Mouse (Mus musculus): ENCODE measurements around the gene Thada. TPM values are rescaled to one million over a fixed set of nuclear protein-coding genes. Genes with fewer than 3 reads are reported as not detected.

Thada gene
- polyA plus RNA-seq, 2 experiments: 9.1 to 9.7 TPM

GRCm38 (mm10) chr17:84265480-84266130, 200.4 kb downstream of the Thada start:
- H3K9me3 ChIP-seq (ENCODE audit: control insufficient read depth, low read length): no peaks in the 10 kb centered on the region
- 67% methylated on average over 5 of the region's 5 CpGs for WGBS

GRCm38 (mm10) chr17:84264305-84264704, 201.7 kb downstream of the Thada start:
- Histone ChIP-seq H3K4me1 (ENCODE audit: control insufficient read depth, insufficient read depth, low read length) (peaks cover 34% of the 10 kb centered on the region), H3K9me3 (ENCODE audit: control insufficient read depth, low read length) (no peaks in the 10 kb centered on the region), H3K9ac (ENCODE audit: low read depth, low read length, severe bottlenecking) (no peak overlapping the region), H3K4me2 (replicated peaks; ENCODE audit: low read depth, low read length, severe bottlenecking) (no peak overlapping the region), H3K4me3 (replicated peaks; ENCODE audit: low read length) (no peak overlapping the region), H3K36me3 (ENCODE audit: control insufficient read depth, insufficient read depth, low read length) (no peaks in the 10 kb centered on the region), H3K27ac (replicated peaks; ENCODE audit: low read depth, low read length) (peak overlapping the region; percentile 56), H3K27me3 (ENCODE audit: control insufficient read depth, insufficient read depth, low read length) (no peaks in the 10 kb centered on the region)
- no peak for DNase-seq (ENCODE audit: low spot score)
- 77% methylated on average over 6 of the region's 6 CpGs for WGBS
- ATAC-seq (ENCODE audit: low FRiP score, low read depth): no peak
- TF ChIP-seq POLR2A (IDR thresholded peaks at IDR 0.05; ENCODE audit: borderline replicate concordance, extremely low read depth, insufficient read depth, insufficient read length): no peak

More at GRCm38 (mm10) chr17:84265480-84266130, 200.4 kb downstream of the Thada start:
- H3K36me3 ChIP-seq (ENCODE audit: control insufficient read depth, insufficient read depth, low read length): no peaks in the 10 kb centered on the region
- ATAC-seq (ENCODE audit: low FRiP score, low read depth) (no peak), DNase-seq (ENCODE audit: low spot score) (no peak)
- no peaks in the 10 kb centered on the region for H3K27me3 ChIP-seq (ENCODE audit: control insufficient read depth, insufficient read depth, low read length)
- TF ChIP-seq POLR2A (IDR thresholded peaks at IDR 0.05; ENCODE audit: borderline replicate concordance, extremely low read depth, insufficient read depth, insufficient read length): no peak
- no peak overlapping the region for H3K27ac ChIP-seq (replicated peaks; ENCODE audit: low read depth, low read length)
- H3K4me3 ChIP-seq (replicated peaks; ENCODE audit: low read length): no peak overlapping the region
- peaks cover 28% of the 10 kb centered on the region for H3K4me1 ChIP-seq (ENCODE audit: control insufficient read depth, insufficient read depth, low read length)
- H3K4me2 ChIP-seq (replicated peaks; ENCODE audit: low read depth, low read length, severe bottlenecking): no peak overlapping the region
- no peak overlapping the region for H3K9ac ChIP-seq (ENCODE audit: low read depth, low read length, severe bottlenecking)

- Histone ChIP-seq H3K36me3 (ENCODE audit: control insufficient read depth, insufficient read depth, low read length) (no peaks in the 10 kb centered on the region), H3K4me2 (replicated peaks; ENCODE audit: low read depth, low read length, severe bottlenecking) (no peak overlapping the region), H3K4me1 (ENCODE audit: control insufficient read depth, insufficient read depth, low read length) (peaks cover 40% of the 10 kb centered on the region), H3K4me3 (replicated peaks; ENCODE audit: low read length) (no peak overlapping the region), H3K27me3 (ENCODE audit: control insufficient read depth, insufficient read depth, low read length) (no peaks in the 10 kb centered on the region), H3K9ac (ENCODE audit: low read depth, low read length, severe bottlenecking) (no peak overlapping the region), H3K27ac (replicated peaks; ENCODE audit: low read depth, low read length) (no peak overlapping the region), H3K9me3 (ENCODE audit: control insufficient read depth, low read length) (no peaks in the 10 kb centered on the region)
- TF ChIP-seq POLR2A (IDR thresholded peaks at IDR 0.05; ENCODE audit: borderline replicate concordance, extremely low read depth, insufficient read depth, insufficient read length): no peak
- ATAC-seq (ENCODE audit: low FRiP score, low read depth) (no peak), DNase-seq (ENCODE audit: low spot score) (no peak)
- WGBS: 70% methylated on average over 5 of the region's 5 CpGs
These were observed 202.4 kb downstream of the Thada start for GRCm38 (mm10) chr17:84263591-84263990.

- Histone ChIP-seq H3K4me3 (replicated peaks; ENCODE audit: low read length) (no peak overlapping the region), H3K9me3 (ENCODE audit: control insufficient read depth, low read length) (no peaks in the 10 kb centered on the region), H3K4me1 (ENCODE audit: control insufficient read depth, insufficient read depth, low read length) (peaks cover 51% of the 10 kb centered on the region), H3K36me3 (ENCODE audit: control insufficient read depth, insufficient read depth, low read length) (no peaks in the 10 kb centered on the region), H3K4me2 (replicated peaks; ENCODE audit: low read depth, low read length, severe bottlenecking) (no peak overlapping the region), H3K27me3 (ENCODE audit: control insufficient read depth, insufficient read depth, low read length) (no peaks in the 10 kb centered on the region), H3K9ac (ENCODE audit: low read depth, low read length, severe bottlenecking) (no peak overlapping the region), H3K27ac (replicated peaks; ENCODE audit: low read depth, low read length) (no peak overlapping the region)
- ATAC-seq (ENCODE audit: low FRiP score, low read depth): no peak
- DNase-seq (ENCODE audit: low spot score): no peak
- TF ChIP-seq POLR2A (IDR thresholded peaks at IDR 0.05; ENCODE audit: borderline replicate concordance, extremely low read depth, insufficient read depth, insufficient read length): no peak
- WGBS: 92% methylated on average over 9 of the region's 9 CpGs
These were observed 203.6 kb downstream of the Thada start for GRCm38 (mm10) chr17:84262325-84262979.

GRCm38 (mm10) chr17:84261010-84261409, 205.0 kb downstream of the Thada start:
- no peak overlapping the region for H3K4me2 ChIP-seq (replicated peaks; ENCODE audit: low read depth, low read length, severe bottlenecking)
- no peak overlapping the region for H3K27ac ChIP-seq (replicated peaks; ENCODE audit: low read depth, low read length)
- no peaks in the 10 kb centered on the region for H3K9me3 ChIP-seq (ENCODE audit: control insufficient read depth, low read length)
- no peak for TF ChIP-seq POLR2A (IDR thresholded peaks at IDR 0.05; ENCODE audit: borderline replicate concordance, extremely low read depth, insufficient read depth, insufficient read length)
- no peak for ATAC-seq (ENCODE audit: low FRiP score, low read depth)
- no peak overlapping the region for H3K4me3 ChIP-seq (replicated peaks; ENCODE audit: low read length)
- no peaks in the 10 kb centered on the region for H3K36me3 ChIP-seq (ENCODE audit: control insufficient read depth, insufficient read depth, low read length)
- H3K27me3 ChIP-seq (ENCODE audit: control insufficient read depth, insufficient read depth, low read length): no peaks in the 10 kb centered on the region
- H3K4me1 ChIP-seq (ENCODE audit: control insufficient read depth, insufficient read depth, low read length): peaks cover 55% of the 10 kb centered on the region
- no peak overlapping the region for H3K9ac ChIP-seq (ENCODE audit: low read depth, low read length, severe bottlenecking)
- DNase-seq (ENCODE audit: low spot score): no peak
